19 mouse cellular contexts compared by ENCODE assay signal in the genomic region with DNA sequence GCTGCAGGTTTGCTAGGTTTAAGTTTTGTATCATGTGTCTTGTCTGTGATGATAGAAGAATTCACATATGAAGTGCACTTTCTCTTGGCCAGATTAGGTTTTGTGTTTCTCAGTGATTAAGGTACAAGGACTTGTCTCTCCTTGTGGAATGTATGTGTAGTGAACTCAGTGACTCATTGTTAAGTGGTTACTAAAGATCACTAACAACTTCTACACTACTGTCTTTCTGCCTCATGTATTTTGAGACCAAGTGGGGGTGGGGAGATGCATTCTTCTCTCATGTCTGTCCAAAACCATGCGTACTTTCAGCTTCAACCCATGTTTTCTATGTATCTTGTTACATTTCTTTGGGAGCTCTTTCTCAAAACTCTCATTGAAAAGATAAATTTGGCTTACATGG. TPM values are rescaled to one million over a fixed set of nuclear protein-coding genes. Genes with fewer than 3 reads are reported as not detected.
A peak's percentile ranks its signal among the peaks of the same experiment; 100 is the strongest.
DNase-seq lines count a peak whose midpoint lies in the region; ATAC-seq and TF ChIP-seq lines count a peak whose summit lies in the region.
"Had no signal": no experiment of that assay in that cellular context is flagged by ENCODE, and none has a peak within 500 bp of the region (broad histone marks: within the 10 kb centered on the region; RNA-seq: fewer than 3 reads in every experiment).

No protein-coding gene starts in this region.

- DNase-seq in kidney, adult 2 months = no peak
- no peak for DNase-seq in kidney, adult 11 months
- DNase-seq in 3T3-L1 (ENCODE audit: low read depth, low spot score) (peak; percentile 53), 416B (ENCODE audit: low read depth) (peak; percentile 19), NIH3T3 (ENCODE audit: low read depth) (peak; percentile 45)
- DNase-seq in right cerebral cortex, adult 18-20 months = no peak
- no peak for DNase-seq in thymus, postnatal 10 days (ENCODE audit: low spot score in 2 of 2)
- DNase-seq: adrenal gland, adult 8-10 months; adrenal gland, postnatal 14 days; adrenal gland, postnatal 36 days; cerebellum, adult 11-12 months; cerebellum, adult 2 months; cerebellum, adult 9-10 months had no signal

- no peaks in the 10 kb centered on the region; the same call in 1 of the 2 replicates for H3K4me1 ChIP-seq in kidney, adult 2 months (ENCODE audit: control insufficient read depth, insufficient read depth, low read length)
- peaks cover 5% of the 10 kb centered on the region; the same call in 1 of the 2 replicates for H3K4me1 ChIP-seq in forebrain, embryonic 16.5 days (replicated peaks; ENCODE audit: control insufficient read depth, insufficient read depth, low read length)
- H3K4me1 ChIP-seq: embryonic facial prominence, embryonic 10.5 days; embryonic facial prominence, embryonic 12.5 days had no signal

- H3K4me3 ChIP-seq in kidney, adult 2 months (ENCODE audit: insufficient read depth, low read depth, low read length) = no peak overlapping the region
- H3K4me3 ChIP-seq in forebrain, embryonic 16.5 days (replicated peaks; ENCODE audit: low read length) = no peak overlapping the region
- H3K4me3 ChIP-seq: embryonic facial prominence, embryonic 10.5 days; embryonic facial prominence, embryonic 12.5 days; forebrain, embryonic 13.5 days; forebrain, embryonic 15.5 days had no signal

- no peaks in the 10 kb centered on the region for H3K27me3 ChIP-seq in kidney, adult 2 months (replicated peaks; ENCODE audit: control insufficient read depth, insufficient read depth, low read length)
- no peaks in the 10 kb centered on the region for H3K27me3 ChIP-seq in forebrain, embryonic 16.5 days (replicated peaks; ENCODE audit: control insufficient read depth, insufficient read depth, low read length)
- H3K27me3 ChIP-seq: embryonic facial prominence, embryonic 12.5 days; forebrain, embryonic 13.5 days; forebrain, embryonic 15.5 days had no signal

- no peak overlapping the region for H3K9ac ChIP-seq in forebrain, embryonic 16.5 days (replicated peaks; ENCODE audit: low read depth, low read length)
- H3K9ac ChIP-seq: embryonic facial prominence, embryonic 12.5 days; forebrain, embryonic 13.5 days; forebrain, embryonic 15.5 days had no signal

- 52% methylated on average over 1 of the region's 1 CpGs for WGBS in kidney, adult 2 months
- 71% methylated on average over 1 of the region's 1 CpGs for WGBS in forebrain, embryonic 16.5 days

- no peak for TF ChIP-seq CTCF in kidney, adult 2 months (conservative IDR thresholded peaks at IDR 0.05; ENCODE audit: insufficient read depth, insufficient read length, low read depth, low read length)

- H3K9me3 ChIP-seq in forebrain, embryonic 16.5 days (ENCODE audit: control insufficient read depth, low read length) = no peaks in the 10 kb centered on the region
- H3K9me3 ChIP-seq: embryonic facial prominence, embryonic 10.5 days; embryonic facial prominence, embryonic 12.5 days; forebrain, embryonic 13.5 days; forebrain, embryonic 15.5 days had no signal

- no peak for TF ChIP-seq POLR2A in kidney, adult 2 months (IDR thresholded peaks at IDR 0.05; ENCODE audit: low read depth, low read length)

- 0 out of 2 replicates have a peak overlapping the region, but pooled peaks have one; percentile 16 for H3K27ac ChIP-seq in kidney, adult 2 months (ENCODE audit: insufficient read depth, low read depth, low read length)
- no peak overlapping the region for H3K27ac ChIP-seq in forebrain, embryonic 16.5 days (ENCODE audit: low read length)
- H3K27ac ChIP-seq: embryonic facial prominence, embryonic 10.5 days; embryonic facial prominence, embryonic 12.5 days; forebrain, embryonic 13.5 days; forebrain, embryonic 15.5 days had no signal

- no peak overlapping the region for H3K4me2 ChIP-seq in forebrain, embryonic 16.5 days (ENCODE audit: low read length)
- H3K4me2 ChIP-seq: embryonic facial prominence, embryonic 12.5 days; forebrain, embryonic 13.5 days; forebrain, embryonic 15.5 days had no signal

- H3K36me3 ChIP-seq in kidney, adult 2 months (ENCODE audit: control insufficient read depth, insufficient read depth, low read length) = peaks cover 2% of the 10 kb centered on the region
- H3K36me3 ChIP-seq in forebrain, embryonic 16.5 days (ENCODE audit: control insufficient read depth, insufficient read depth) = peaks cover 3% of the 10 kb centered on the region; the same call in 1 of the 2 replicates

- ATAC-seq in forebrain, embryonic 16.5 days = no peak
- ATAC-seq: activated CD4-positive, CD25-positive, alpha-beta regulatory T cell, adult 4 months; forebrain, embryonic 13.5 days; forebrain, embryonic 15.5 days had no signal

RNA-seq across cellular contexts. Expression of a gene that starts 31.4 kb away (rescaled TPM):
- polyA plus RNA-seq in kidney, adult 2 months (2012; rRNA removed) = 15.1 and 15.4 TPM in 2 replicates
- 17.7 and 20.9 TPM in 2 replicates for polyA plus RNA-seq in forebrain, embryonic 16.5 days (2015; fragmentation: Nextera tagmentation; extraction: Ambion mirVana)

Comparison
In these comparisons a context has a peak if more than half of its experiments do, and no peak if none do; other contexts are left out.
1. DNase-seq: peak in 3T3-L1 (single experiment), 416B (single experiment) and NIH3T3 (single experiment); none in kidney, adult 2 months (single experiment), kidney, adult 11 months (single experiment), right cerebral cortex, adult 18-20 months (single experiment) and thymus, postnatal 10 days (0 of 2).